ENCODE assay signal across 32 mouse cellular contexts in genomic region chr3:116632971-116633370, GRCm38 (mm10). TPM values are rescaled to one million over a fixed set of nuclear protein-coding genes. Genes with fewer than 3 reads are reported as not detected.
DNase-seq lines count a peak whose midpoint lies in the region; ATAC-seq and TF ChIP-seq lines count a peak whose summit lies in the region.
"Had no signal": no experiment of that assay in that cellular context is flagged by ENCODE, and none has a peak within 500 bp of the region (broad histone marks: within the 10 kb centered on the region; RNA-seq: fewer than 3 reads in every experiment).

No protein-coding gene starts in this region.

- no peak for TF ChIP-seq POLR2A in liver, adult 2 months (IDR thresholded peaks at IDR 0.05; ENCODE audit: extremely low read depth, insufficient read depth, low read length)

- no peak overlapping the region for H3K4me3 ChIP-seq in liver, adult 2 months (ENCODE audit: insufficient read depth, low read depth, low read length)
- no peak overlapping the region for H3K4me3 ChIP-seq in liver, embryonic 12.5 days
- H3K4me3 ChIP-seq in E14TG2a.4 (replicated peaks; ENCODE audit: low read length), result no peak overlapping the region
- H3K4me3 ChIP-seq: embryonic facial prominence, embryonic 15.5 days; forebrain, embryonic 12.5 days; forebrain, embryonic 15.5 days; hindbrain, embryonic 10.5 days; hindbrain, embryonic 13.5 days; intestine, embryonic 15.5 days had no signal

- no peaks in the 10 kb centered on the region for H3K4me1 ChIP-seq in liver, adult 2 months (ENCODE audit: control insufficient read depth, insufficient read depth, low read length)
- H3K4me1 ChIP-seq in liver, embryonic 12.5 days, result no peaks in the 10 kb centered on the region
- peaks cover 30% of the 10 kb centered on the region for H3K4me1 ChIP-seq in E14TG2a.4 (replicated peaks; ENCODE audit: low read depth, low read length)
- H3K4me1 ChIP-seq: embryonic facial prominence, embryonic 15.5 days; forebrain, embryonic 12.5 days; forebrain, embryonic 15.5 days; hindbrain, embryonic 10.5 days; intestine, embryonic 15.5 days had no signal

- no peak overlapping the region for H3K4me2 ChIP-seq in liver, embryonic 12.5 days
- H3K4me2 ChIP-seq: embryonic facial prominence, embryonic 15.5 days; forebrain, embryonic 12.5 days; forebrain, embryonic 15.5 days; heart, embryonic 11.5 days; hindbrain, embryonic 13.5 days; intestine, embryonic 15.5 days had no signal

- no peak overlapping the region for H3K9ac ChIP-seq in liver, adult 2 months (ENCODE audit: low read depth, low read length)
- H3K9ac ChIP-seq in liver, embryonic 12.5 days, result no peak overlapping the region
- H3K9ac ChIP-seq: embryonic facial prominence, embryonic 15.5 days; forebrain, embryonic 12.5 days; forebrain, embryonic 15.5 days; hindbrain, embryonic 13.5 days; intestine, embryonic 15.5 days had no signal

- WGBS in liver, adult 2 months, result 24% methylated on average over 3 of the region's 3 CpGs
- WGBS in liver, embryonic 12.5 days (ENCODE audit: insufficient replicate concordance), result 86% methylated on average over 3 of the region's 3 CpGs

- H3K36me3 ChIP-seq in liver, adult 2 months (ENCODE audit: control insufficient read depth, insufficient read depth, low read length), result peaks cover 57% of the 10 kb centered on the region
- H3K36me3 ChIP-seq in liver, embryonic 12.5 days, result peaks cover 89% of the 10 kb centered on the region
- H3K36me3 ChIP-seq in E14TG2a.4 (ENCODE audit: insufficient read depth, low read length), result peaks cover 93% of the 10 kb centered on the region

- H3K27me3 ChIP-seq in liver, adult 2 months (ENCODE audit: control insufficient read depth, insufficient read depth, low read length), result no peaks in the 10 kb centered on the region
- H3K27me3 ChIP-seq in liver, embryonic 12.5 days (replicated peaks), result no peaks in the 10 kb centered on the region
- H3K27me3 ChIP-seq in E14TG2a.4 (ENCODE audit: insufficient read depth, low read length), result no peaks in the 10 kb centered on the region
- H3K27me3 ChIP-seq: embryonic facial prominence, embryonic 15.5 days; forebrain, embryonic 12.5 days; forebrain, embryonic 15.5 days; hindbrain, embryonic 13.5 days; intestine, embryonic 15.5 days; Patski had no signal

- DNase-seq in liver, adult 2 months (ENCODE audit: extremely low read depth, low read depth, low spot score), result peak; percentile 46
- peak; percentile 54 for DNase-seq in fibroblast of lung, adult 2 months (ENCODE audit: low read depth)
- no peak for DNase-seq in urinary bladder, postnatal 36 days (ENCODE audit: low spot score in 2 of 2)
- DNase-seq in heart, postnatal 14 days, result no peak
- DNase-seq: adrenal gland, adult 2 months; adrenal gland, postnatal 14 days; cerebellum, adult 11 months; cerebellum, adult 8-10 months; cerebellum, postnatal 10 days; cerebellum, postnatal 36 days; embryo, embryonic 11 days; gastrocnemius, postnatal 25 days; heart, adult 11 months; heart, postnatal 36 days had no signal

- no peak for ATAC-seq in liver, embryonic 12.5 days
- ATAC-seq in megakaryocyte progenitor cell, adult 5-6 weeks (replicated peaks; ENCODE audit: poor library complexity), result peak; percentile 68
- ATAC-seq: CD4-positive, CD25-positive, alpha-beta regulatory T cell, adult 4 months; forebrain, embryonic 15.5 days; hindbrain, embryonic 16.5 days; intestine, embryonic 15.5 days; Patski had no signal

- no peaks in the 10 kb centered on the region for H3K9me3 ChIP-seq in liver, embryonic 12.5 days (replicated peaks)
- no peaks in the 10 kb centered on the region for H3K9me3 ChIP-seq in E14TG2a.4 (ENCODE audit: low read length)
- H3K9me3 ChIP-seq: embryonic facial prominence, embryonic 15.5 days; forebrain, embryonic 12.5 days; forebrain, embryonic 15.5 days; hindbrain, embryonic 10.5 days; hindbrain, embryonic 13.5 days; intestine, embryonic 15.5 days had no signal

- TF ChIP-seq CTCF in liver, adult 2 months (IDR thresholded peaks at IDR 0.05; ENCODE audit: low read depth, low read length), result no peak
- 0 out of 2 replicates have a peak, but pooled peaks have one; percentile 1 for TF ChIP-seq CTCF in E14TG2a.4 (conservative IDR thresholded peaks at IDR 0.05; ENCODE audit: low read length)

- intact Hi-C loops in heart, postnatal 14 days (cut with DNase I), result no loop called here

- no peak overlapping the region for H3K27ac ChIP-seq in liver, adult 2 months (replicated peaks; ENCODE audit: insufficient read depth, low read depth, low read length)
- no peak overlapping the region for H3K27ac ChIP-seq in liver, embryonic 12.5 days
- H3K27ac ChIP-seq: embryonic facial prominence, embryonic 15.5 days; forebrain, embryonic 12.5 days; forebrain, embryonic 15.5 days; hindbrain, embryonic 10.5 days; hindbrain, embryonic 13.5 days; intestine, embryonic 15.5 days had no signal

- no peaks in the 10 kb centered on the region for H3K79me2 ChIP-seq in liver, adult 2 months (ENCODE audit: control insufficient read depth, insufficient read depth, low read length)

RNA-seq across cellular contexts. Expression of gene Trmt13, which starts 18.6 kb away (rescaled TPM):
- total RNA-seq in liver, adult 2 months (2014; rRNA removed), result 6.4 and 7.0 TPM in 2 replicates
- 1.5 and 3.0 TPM in 2 replicates for polyA plus RNA-seq in liver, adult 2 months (2012; rRNA removed)
- polyA plus RNA-seq in liver, embryonic 12.5 days (2016; fragmentation: Nextera tagmentation; extraction: Ambion mirVana), result 13.1 and 13.6 TPM in 2 replicates
- total RNA-seq in megakaryocyte progenitor cell, adult 5-6 weeks (2015), result 23.4 and 40.3 TPM in 2 replicates
- total RNA-seq in megakaryocyte progenitor cell, adult 5-6 weeks (2017), result 28.3 and 34.9 TPM in 2 replicates
- 1 to 10 TPM; 6.3 TPM for total RNA-seq in heart, postnatal 14 days (2021)

RNA-seq across cellular contexts. Expression of gene Mfsd14a, which starts 29.5 kb away (rescaled TPM):
- total RNA-seq in liver, adult 2 months (2014; rRNA removed), result 34.4 and 35.6 TPM in 2 replicates
- 14.3 and 14.5 TPM in 2 replicates for polyA plus RNA-seq in liver, adult 2 months (2012; rRNA removed)
- 49.6 and 53.1 TPM in 2 replicates for polyA plus RNA-seq in liver, embryonic 12.5 days (2016; fragmentation: Nextera tagmentation; extraction: Ambion mirVana)
- 77.9 and 81.7 TPM in 2 replicates for total RNA-seq in megakaryocyte progenitor cell, adult 5-6 weeks (2015)
- 66.0 and 72.9 TPM in 2 replicates for total RNA-seq in megakaryocyte progenitor cell, adult 5-6 weeks (2017)
- total RNA-seq in heart, postnatal 14 days (2021), result 10 to 100 TPM; 26.2 to 26.3 TPM

RNA-seq across cellular contexts. Expression of gene Sass6, which starts 38.2 kb away (rescaled TPM):
- 1.3 and 1.9 TPM in 2 replicates for total RNA-seq in liver, adult 2 months (2014; rRNA removed)
- polyA plus RNA-seq in liver, adult 2 months (2012; rRNA removed), result 0.28 and 0.34 TPM in 2 replicates
- polyA plus RNA-seq in liver, embryonic 12.5 days (2016; fragmentation: Nextera tagmentation; extraction: Ambion mirVana), result 26.3 and 28.2 TPM in 2 replicates
- total RNA-seq in megakaryocyte progenitor cell, adult 5-6 weeks (2015), result 38.0 and 39.6 TPM in 2 replicates
- total RNA-seq in megakaryocyte progenitor cell, adult 5-6 weeks (2017), result 47.1 and 63.8 TPM in 2 replicates
- total RNA-seq in heart, postnatal 14 days (2021), result 1 to 10 TPM; 2.9 to 3.1 TPM

RNA-seq across cellular contexts. Expression of gene Gm43191, which starts 48.1 kb away (rescaled TPM):
- not detected in 2 replicates for total RNA-seq in liver, adult 2 months (2014; rRNA removed)
- polyA plus RNA-seq in liver, adult 2 months (2012; rRNA removed), result not detected in 2 replicates
- polyA plus RNA-seq in liver, embryonic 12.5 days (2016; fragmentation: Nextera tagmentation; extraction: Ambion mirVana), result not detected in 2 replicates
- total RNA-seq in megakaryocyte progenitor cell, adult 5-6 weeks (2015), result not detected in 2 replicates
- total RNA-seq in megakaryocyte progenitor cell, adult 5-6 weeks (2017), result not detected in 2 replicates
- 1 to 10 TPM in 1 of 2 experiments, not detected in 1; 1.0 TPM for total RNA-seq in heart, postnatal 14 days (2021)
- total RNA-seq: adrenal gland, adult 2 months; adrenal gland, postnatal 14 days; gastrocnemius, postnatal 25 days; heart, postnatal 36 days had no signal
- polyA plus RNA-seq: adrenal gland, adult 2 months; C2C12; CD4-positive, CD25-positive, alpha-beta regulatory T cell, adult 4 months; cortical plate, adult 2 months; embryonic facial prominence, embryonic 11.5 days; embryonic facial prominence, embryonic 15.5 days; forebrain, embryonic 12.5 days; heart, embryonic 11.5 days; heart, embryonic 14.5 days; heart, postnatal 0 days; hindbrain, embryonic 10.5 days; hindbrain, embryonic 16.5 days; intestine, embryonic 15.5 days had no signal

Comparison
In these comparisons a context has a peak if more than half of its experiments do, and no peak if none do; other contexts are left out.
1. DNase-seq: peak in liver, adult 2 months (single experiment) and fibroblast of lung, adult 2 months (single experiment); none in urinary bladder, postnatal 36 days (0 of 2) and heart, postnatal 14 days (0 of 2).
2. RNA of gene Sass6, which starts 38.2 kb away (total RNA-seq): 38.0 to 63.8 TPM in megakaryocyte progenitor cell, adult 5-6 weeks; 2.9 to 3.1 TPM in heart, postnatal 14 days and 1.3 to 1.9 TPM in liver, adult 2 months; every median in the first group is over 4 times any median in the second.